Mouse (Mus musculus) kidney, adult 2 months (tissue): ENCODE measurements at regions not wholly inside any gene's neighbourhood (a gene's known extent, or its start where the extent isn't known, plus 50 kb on each side); places are given as distances from the start of the nearest gene placed in this dataset.

Source experiments
- CTCF ChIP-seq: fragments of 200-500 bp; conservative IDR thresholded peaks from 2 replicates; pipeline ENCODE4 v1.5.1; 2011; ENCODE audit warnings: low read depth, mild to moderate bottlenecking, control low read depth, low read length, moderate library complexity, mixed read lengths; ENCODE audit not compliant: insufficient read depth, insufficient read length
- POLR2A ChIP-seq: fragments of 200-500 bp; IDR thresholded peaks from one replicate; pipeline ENCODE4 v1.6.1; 2011; ENCODE audit warnings: low read depth, low read length, control low read depth

- no peak for TF ChIP-seq CTCF
- no peak for TF ChIP-seq POLR2A
These were observed 77.0 kb upstream of the Tbl1x start for GRCm38 (mm10) chrX:77433811-77434192.
